In the genomic region with DNA sequence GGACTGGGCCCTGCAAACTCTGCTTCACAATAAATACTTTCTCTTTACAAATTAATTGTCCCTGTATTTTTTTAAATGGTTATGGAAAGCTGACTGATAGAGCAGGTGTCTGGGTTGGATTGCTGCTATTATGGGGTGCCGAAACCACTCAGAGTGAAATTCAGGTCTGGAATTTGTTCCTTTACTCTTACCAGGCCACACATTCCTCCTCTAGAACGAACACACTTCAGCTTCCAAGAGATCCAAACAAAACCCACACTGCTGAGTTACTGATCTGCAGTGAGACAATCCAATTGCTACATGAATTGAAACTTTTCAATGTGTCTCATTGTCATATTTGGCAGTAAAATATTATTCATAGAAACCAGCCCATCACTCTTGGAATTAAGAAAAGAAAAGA, we compare ENCODE assay signal across 27 mouse cellular contexts. TPM values are rescaled to one million over a fixed set of nuclear protein-coding genes. Genes with fewer than 3 reads are reported as not detected.
DNase-seq lines count a peak whose midpoint lies in the region; ATAC-seq and TF ChIP-seq lines count a peak whose summit lies in the region.
"Had no signal": no experiment of that assay in that cellular context is flagged by ENCODE, and none has a peak within 500 bp of the region (broad histone marks: within the 10 kb centered on the region; RNA-seq: fewer than 3 reads in every experiment).

No protein-coding gene starts in this region.

- no peak overlapping the region for H3K9ac ChIP-seq in lung, postnatal 0 days (replicated peaks; ENCODE audit: low read depth)
- no peak overlapping the region for H3K9ac ChIP-seq in kidney, embryonic 15.5 days
- H3K9ac ChIP-seq: embryonic facial prominence, embryonic 13.5 days; forebrain, embryonic 13.5 days; hindbrain, embryonic 13.5 days had no signal

- H3K27ac ChIP-seq in lung, postnatal 0 days (ENCODE audit: low read length) = no peak overlapping the region
- H3K27ac ChIP-seq in kidney, embryonic 15.5 days = no peak overlapping the region
- H3K27ac ChIP-seq: embryonic facial prominence, embryonic 10.5 days; embryonic facial prominence, embryonic 13.5 days; forebrain, embryonic 10.5 days; forebrain, embryonic 13.5 days; hindbrain, embryonic 10.5 days; hindbrain, embryonic 13.5 days had no signal

- WGBS in lung, postnatal 0 days = 43% methylated on average over 2 of the region's 2 CpGs
- 81% methylated on average over 2 of the region's 2 CpGs for WGBS in kidney, embryonic 15.5 days

- no peak overlapping the region for H3K4me3 ChIP-seq in lung, postnatal 0 days (ENCODE audit: low read depth, low read length)
- no peak overlapping the region for H3K4me3 ChIP-seq in kidney, embryonic 15.5 days (replicated peaks)
- H3K4me3 ChIP-seq: embryonic facial prominence, embryonic 10.5 days; embryonic facial prominence, embryonic 13.5 days; forebrain, embryonic 10.5 days; forebrain, embryonic 13.5 days; hindbrain, embryonic 10.5 days; hindbrain, embryonic 13.5 days had no signal

- H3K36me3 ChIP-seq in lung, postnatal 0 days (ENCODE audit: insufficient read depth, low read length) = no peaks in the 10 kb centered on the region
- H3K36me3 ChIP-seq in kidney, embryonic 15.5 days = no peaks in the 10 kb centered on the region
- H3K36me3 ChIP-seq: embryonic facial prominence, embryonic 10.5 days; embryonic facial prominence, embryonic 13.5 days; forebrain, embryonic 10.5 days; hindbrain, embryonic 10.5 days; hindbrain, embryonic 13.5 days had no signal

- H3K4me2 ChIP-seq in lung, postnatal 0 days (replicated peaks; ENCODE audit: low read depth, low read length) = no peak overlapping the region
- no peak overlapping the region for H3K4me2 ChIP-seq in kidney, embryonic 15.5 days
- H3K4me2 ChIP-seq: embryonic facial prominence, embryonic 13.5 days; forebrain, embryonic 13.5 days; heart, embryonic 11.5 days; hindbrain, embryonic 13.5 days had no signal

- intact Hi-C loops in heart, postnatal 10 days (cut with DNase I) = no loop called here

- peak; percentile 15 for DNase-seq in heart, adult 11 months
- no peak for DNase-seq in heart, postnatal 10 days
- DNase-seq in lung, postnatal 0 days (ENCODE audit: low spot score) = peak; percentile 26
- no peak for DNase-seq in lung, adult 18-20 months
- DNase-seq in Muller cell, postnatal 12 days (ENCODE audit: inconsistent ontology term) = peak; percentile 55
- no peak for DNase-seq in left cerebral cortex, adult 9 months (ENCODE audit: low spot score in 2 of 2)
- DNase-seq: adrenal gland, adult 8-10 months; adrenal gland, postnatal 25 days; cerebellum, adult 11-12 months; cerebellum, adult 8-10 months; cerebellum, postnatal 10 days; cerebellum, postnatal 36 days; embryo, embryonic 11 days; gastrocnemius, postnatal 10 days; gastrocnemius, postnatal 36 days; heart, postnatal 36 days had no signal

- no peaks in the 10 kb centered on the region for H3K4me1 ChIP-seq in lung, postnatal 0 days (ENCODE audit: insufficient read depth, low read depth, low read length)
- no peaks in the 10 kb centered on the region for H3K4me1 ChIP-seq in kidney, embryonic 15.5 days
- H3K4me1 ChIP-seq: forebrain, embryonic 10.5 days; forebrain, embryonic 13.5 days; hindbrain, embryonic 10.5 days; hindbrain, embryonic 13.5 days had no signal

- H3K9me3 ChIP-seq in lung, postnatal 0 days (ENCODE audit: low read length) = no peaks in the 10 kb centered on the region
- no peaks in the 10 kb centered on the region for H3K9me3 ChIP-seq in kidney, embryonic 15.5 days (replicated peaks)
- H3K9me3 ChIP-seq: embryonic facial prominence, embryonic 10.5 days; embryonic facial prominence, embryonic 13.5 days; forebrain, embryonic 10.5 days; forebrain, embryonic 13.5 days; hindbrain, embryonic 10.5 days; hindbrain, embryonic 13.5 days had no signal

- TF ChIP-seq EP300 in lung, postnatal 0 days (IDR thresholded peaks at IDR 0.05) = no peak

- no peak for TF ChIP-seq CTCF in lung, postnatal 0 days (IDR thresholded peaks at IDR 0.05)

- H3K27me3 ChIP-seq in lung, postnatal 0 days (replicated peaks; ENCODE audit: insufficient read depth, low read length) = no peaks in the 10 kb centered on the region
- no peaks in the 10 kb centered on the region for H3K27me3 ChIP-seq in kidney, embryonic 15.5 days
- H3K27me3 ChIP-seq: embryonic facial prominence, embryonic 13.5 days; forebrain, embryonic 13.5 days; hindbrain, embryonic 13.5 days had no signal

- ATAC-seq in lung, postnatal 0 days = peak; percentile 72; the same call in 1 of the 2 replicates
- ATAC-seq in kidney, embryonic 15.5 days (replicated peaks; ENCODE audit: low FRiP score) = no peak
- ATAC-seq: forebrain, embryonic 13.5 days; forebrain, embryonic 16.5 days; hindbrain, embryonic 16.5 days had no signal

RNA-seq across cellular contexts. Expression of a gene that starts 10.0 kb away (rescaled TPM):
- 10 to 100 TPM; 15.2 to 15.4 TPM for total RNA-seq in heart, postnatal 10 days (2021)
- polyA plus RNA-seq in lung, postnatal 0 days (2015; fragmentation: Nextera tagmentation; extraction: Ambion mirVana) = 7.8 and 10.9 TPM in 2 replicates
- polyA plus RNA-seq in kidney, embryonic 15.5 days (2015; fragmentation: Nextera tagmentation; extraction: Ambion mirVana) = 22.4 and 23.0 TPM in 2 replicates

RNA-seq across cellular contexts. Expression of a gene that starts 47.6 kb away (rescaled TPM):
- total RNA-seq in heart, postnatal 10 days (2021) = under 1 TPM; 0.24 to 0.32 TPM
- 1.1 and 1.3 TPM in 2 replicates for polyA plus RNA-seq in lung, postnatal 0 days (2015; fragmentation: Nextera tagmentation; extraction: Ambion mirVana)
- 1.3 and 3.2 TPM in 2 replicates for polyA plus RNA-seq in kidney, embryonic 15.5 days (2015; fragmentation: Nextera tagmentation; extraction: Ambion mirVana)
- total RNA-seq: MEL had no signal

Comparison
In these comparisons a context has a peak if more than half of its experiments do, and no peak if none do; other contexts are left out.
1. DNase-seq: peak in heart, adult 11 months (single experiment), lung, postnatal 0 days (single experiment) and Muller cell, postnatal 12 days (single experiment); none in heart, postnatal 10 days (0 of 2), lung, adult 18-20 months (0 of 2) and left cerebral cortex, adult 9 months (0 of 2).